Mouse (Mus musculus): Measurements from ENCODE around the gene Calm1. TPM values are rescaled to one million over a fixed set of nuclear protein-coding genes. Genes with fewer than 3 reads are reported as not detected.

Gene Calm1
- polyA plus RNA-seq, 1 experiment from 2014 or later = 1,190 TPM

- peaks cover 33% of the 10 kb centered on the region for H3K4me1 ChIP-seq
- no peak for ATAC-seq (ENCODE audit: low FRiP score, low read depth)
- no peaks in the 10 kb centered on the region for H3K9me3 ChIP-seq
- peaks cover 27% of the 10 kb centered on the region for H3K36me3 ChIP-seq
- WGBS = 6% methylated on average over 29 of the region's 29 CpGs
- H3K9ac ChIP-seq = peak overlapping the region; percentile 95
- H3K4me2 ChIP-seq (replicated peaks) = peak overlapping the region; percentile 96
- H3K27ac ChIP-seq = peak overlapping the region; percentile 88
- peak overlapping the region; percentile 99 for H3K4me3 ChIP-seq
- H3K27me3 ChIP-seq = no peaks in the 10 kb centered on the region
Measured at GRCm38 (mm10) chr12:100200645-100201362, 1.6 kb downstream of the Calm1 start.

GRCm38 (mm10) chr12:100201363-100201711 lies 2.1 kb downstream of the Calm1 start:
- Histone ChIP-seq H3K4me1 (peaks cover 33% of the 10 kb centered on the region), H3K9me3 (no peaks in the 10 kb centered on the region), H3K9ac (peak overlapping the region; percentile 95; the same call in 1 of the 2 replicates), H3K4me2 (replicated peaks) (peak overlapping the region; percentile 96), H3K27me3 (no peaks in the 10 kb centered on the region), H3K4me3 (peak overlapping the region; percentile 99), H3K27ac (no peak overlapping the region), H3K36me3 (peaks cover 32% of the 10 kb centered on the region)
- WGBS = 38% methylated on average over 4 of the region's 4 CpGs
- no peak for ATAC-seq (ENCODE audit: low FRiP score, low read depth)

DNA sequence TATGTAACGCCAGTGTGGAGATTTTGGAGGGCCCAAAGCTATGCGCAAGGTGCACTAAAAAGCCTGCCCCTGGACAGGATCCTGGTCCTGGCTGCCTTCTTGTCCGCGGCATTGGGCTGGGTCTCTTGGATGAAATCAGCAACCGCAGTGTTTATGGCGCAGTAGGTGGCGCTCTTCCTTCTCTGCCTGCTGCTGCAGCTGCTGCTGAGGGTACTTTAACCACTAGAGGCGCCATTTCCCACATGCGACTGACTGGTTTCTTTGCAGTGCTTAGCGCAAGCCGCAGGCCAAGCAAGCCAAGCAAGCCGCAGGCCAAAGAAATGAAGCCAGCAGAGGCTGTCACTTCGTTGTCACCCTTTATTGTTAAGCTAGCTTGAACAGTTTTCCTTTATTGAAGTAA lies 2.6 kb downstream of the Calm1 start:
- 1% methylated on average over 13 of the region's 13 CpGs for WGBS
- Histone ChIP-seq H3K9ac (no peak overlapping the region), H3K4me2 (replicated peaks) (peak overlapping the region; percentile 96), H3K9me3 (no peaks in the 10 kb centered on the region), H3K4me3 (peak overlapping the region; percentile 99), H3K36me3 (peaks cover 37% of the 10 kb centered on the region), H3K4me1 (peaks cover 33% of the 10 kb centered on the region), H3K27ac (no peak overlapping the region), H3K27me3 (no peaks in the 10 kb centered on the region)
- peak; percentile 52; the same call in 1 of the 2 replicates for ATAC-seq (ENCODE audit: low FRiP score, low read depth)

DNA sequence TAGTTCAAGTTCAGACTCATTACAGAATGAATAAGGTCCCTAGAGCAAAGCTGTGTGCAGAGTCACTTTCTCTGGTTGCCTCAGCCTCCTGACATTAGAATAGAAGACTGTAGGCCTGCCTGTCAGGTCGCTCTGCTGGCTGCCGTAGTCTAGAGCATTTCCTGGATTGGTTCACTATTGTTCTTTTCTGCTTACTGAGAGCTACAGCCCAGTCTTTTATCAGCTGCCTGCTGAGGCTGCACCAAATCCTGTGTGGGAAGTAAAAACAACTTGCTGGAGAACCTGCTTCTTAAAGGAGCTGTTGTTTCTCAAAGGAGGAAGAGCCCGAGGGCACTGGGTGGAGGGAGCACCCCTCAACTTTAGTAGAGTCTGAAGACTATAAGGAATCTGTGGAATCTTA lies 4.5 kb downstream of the Calm1 start:
- Histone ChIP-seq H3K36me3 (peaks cover 56% of the 10 kb centered on the region), H3K4me1 (peaks cover 31% of the 10 kb centered on the region), H3K9me3 (no peaks in the 10 kb centered on the region), H3K27me3 (no peaks in the 10 kb centered on the region), H3K9ac (no peak overlapping the region), H3K4me2 (replicated peaks) (no peak overlapping the region), H3K27ac (no peak overlapping the region), H3K4me3 (no peak overlapping the region)
- WGBS = 58% methylated on average over 3 of the region's 3 CpGs
- ATAC-seq (ENCODE audit: low FRiP score, low read depth) = no peak

- ATAC-seq (ENCODE audit: low FRiP score, low read depth) = no peak
- no peak overlapping the region for H3K9ac ChIP-seq
- H3K4me3 ChIP-seq = no peak overlapping the region
- peaks cover 69% of the 10 kb centered on the region for H3K36me3 ChIP-seq
- H3K9me3 ChIP-seq = no peaks in the 10 kb centered on the region
- no peak overlapping the region for H3K27ac ChIP-seq
- no peak overlapping the region for H3K4me2 ChIP-seq (replicated peaks)
- 90% methylated on average over 8 of the region's 8 CpGs for WGBS
- peaks cover 29% of the 10 kb centered on the region for H3K4me1 ChIP-seq
- no peaks in the 10 kb centered on the region for H3K27me3 ChIP-seq
Measured at GRCm38 (mm10) chr12:100205156-100205555, 5.9 kb downstream of the Calm1 start.

DNA sequence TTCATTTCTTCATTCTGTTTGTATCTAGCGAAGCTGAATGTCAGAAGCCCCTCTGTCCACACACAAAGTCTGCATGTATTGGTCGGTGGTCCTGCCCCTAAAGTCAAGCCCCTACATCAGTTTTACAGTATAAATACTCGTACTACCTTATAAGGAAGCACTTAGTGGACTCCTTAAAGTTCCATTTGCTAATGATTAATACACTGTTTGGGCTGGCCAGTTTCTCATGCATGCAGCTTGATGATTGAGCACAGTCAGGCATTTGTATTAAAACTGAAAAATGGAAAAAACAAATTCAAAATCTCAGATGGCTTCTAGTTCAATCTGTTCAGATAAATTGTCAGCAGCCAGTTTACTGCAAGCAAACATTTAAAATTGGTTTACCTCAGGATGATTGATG lies 7.3 kb downstream of the Calm1 start:
- Histone ChIP-seq H3K4me1 (peaks cover 35% of the 10 kb centered on the region), H3K9ac (no peak overlapping the region), H3K4me2 (replicated peaks) (no peak overlapping the region), H3K27ac (no peak overlapping the region), H3K36me3 (peaks cover 69% of the 10 kb centered on the region), H3K4me3 (no peak overlapping the region), H3K9me3 (no peaks in the 10 kb centered on the region), H3K27me3 (no peaks in the 10 kb centered on the region)
- no peak for ATAC-seq (ENCODE audit: low FRiP score, low read depth)
- 80% methylated on average over 3 of the region's 3 CpGs for WGBS

GRCm38 (mm10) chr12:100206926-100207325 lies 7.7 kb downstream of the Calm1 start:
- no peak overlapping the region for H3K9ac ChIP-seq
- peaks cover 34% of the 10 kb centered on the region for H3K4me1 ChIP-seq
- H3K9me3 ChIP-seq = no peaks in the 10 kb centered on the region
- no peak overlapping the region for H3K4me2 ChIP-seq (replicated peaks)
- WGBS = 67% methylated on average over 5 of the region's 5 CpGs
- no peaks in the 10 kb centered on the region for H3K27me3 ChIP-seq
- ATAC-seq (ENCODE audit: low FRiP score, low read depth) = no peak
- H3K4me3 ChIP-seq = no peak overlapping the region
- H3K36me3 ChIP-seq = peaks cover 69% of the 10 kb centered on the region
- H3K27ac ChIP-seq = no peak overlapping the region

GRCm38 (mm10) chr12:100209701-100210478 lies 10.7 kb downstream of the Calm1 start:
- peaks cover 56% of the 10 kb centered on the region for H3K36me3 ChIP-seq
- no peak overlapping the region for H3K27ac ChIP-seq
- H3K4me1 ChIP-seq = peaks cover 18% of the 10 kb centered on the region
- H3K9ac ChIP-seq = no peak overlapping the region
- H3K4me3 ChIP-seq = no peak overlapping the region
- 0 out of 2 replicates have a peak, but pooled peaks cover under 1% of the 10 kb centered on the region for H3K9me3 ChIP-seq
- 91% methylated on average over 10 of the region's 10 CpGs for WGBS
- ATAC-seq (ENCODE audit: low FRiP score, low read depth) = no peak
- no peaks in the 10 kb centered on the region for H3K27me3 ChIP-seq
- no peak overlapping the region for H3K4me2 ChIP-seq (replicated peaks)

- H3K4me3 ChIP-seq = no peak overlapping the region
- peaks cover 46% of the 10 kb centered on the region for H3K36me3 ChIP-seq
- ATAC-seq (ENCODE audit: low FRiP score, low read depth) = peak; percentile 67; the same call in 1 of the 2 replicates
- 55% methylated on average over 5 of the region's 5 CpGs for WGBS
- H3K9me3 ChIP-seq = peaks cover 4% of the 10 kb centered on the region; the same call in 1 of the 2 replicates
- H3K27me3 ChIP-seq = no peaks in the 10 kb centered on the region
- peaks cover 18% of the 10 kb centered on the region for H3K4me1 ChIP-seq
- H3K27ac ChIP-seq = no peak overlapping the region
- no peak overlapping the region for H3K4me2 ChIP-seq (replicated peaks)
- H3K9ac ChIP-seq = no peak overlapping the region
Measured at GRCm38 (mm10) chr12:100210973-100211372, 11.7 kb downstream of the Calm1 start.

GRCm38 (mm10) chr12:100211453-100212185 lies 12.4 kb downstream of the Calm1 start:
- no peaks in the 10 kb centered on the region for H3K27me3 ChIP-seq
- WGBS = 88% methylated on average over 5 of the region's 5 CpGs
- peaks cover 18% of the 10 kb centered on the region for H3K4me1 ChIP-seq
- ATAC-seq (ENCODE audit: low FRiP score, low read depth) = no peak
- no peak overlapping the region for H3K9ac ChIP-seq
- H3K4me3 ChIP-seq = no peak overlapping the region
- H3K27ac ChIP-seq = no peak overlapping the region
- H3K36me3 ChIP-seq = peaks cover 39% of the 10 kb centered on the region
- peaks cover 4% of the 10 kb centered on the region; the same call in 1 of the 2 replicates for H3K9me3 ChIP-seq
- no peak overlapping the region for H3K4me2 ChIP-seq (replicated peaks)

- WGBS = 51% methylated on average over 3 of the region's 3 CpGs
- ATAC-seq (ENCODE audit: low FRiP score, low read depth) = no peak
- peaks cover 4% of the 10 kb centered on the region; the same call in 1 of the 2 replicates for H3K9me3 ChIP-seq
- peaks cover 18% of the 10 kb centered on the region for H3K4me1 ChIP-seq
- H3K4me2 ChIP-seq (replicated peaks) = no peak overlapping the region
- no peaks in the 10 kb centered on the region for H3K27me3 ChIP-seq
- H3K36me3 ChIP-seq = peaks cover 31% of the 10 kb centered on the region
- H3K4me3 ChIP-seq = no peak overlapping the region
- no peak overlapping the region for H3K9ac ChIP-seq
- H3K27ac ChIP-seq = no peak overlapping the region
Measured at GRCm38 (mm10) chr12:100212397-100212796, 13.2 kb downstream of the Calm1 start.

- Histone ChIP-seq H3K27ac (no peak overlapping the region), H3K4me1 (peaks cover 18% of the 10 kb centered on the region), H3K4me2 (replicated peaks) (no peak overlapping the region), H3K36me3 (peaks cover 24% of the 10 kb centered on the region), H3K9me3 (peaks cover 4% of the 10 kb centered on the region; the same call in 1 of the 2 replicates), H3K4me3 (no peak overlapping the region), H3K27me3 (no peaks in the 10 kb centered on the region), H3K9ac (no peak overlapping the region)
- 77% methylated on average over 2 of the region's 2 CpGs for WGBS
- ATAC-seq (ENCODE audit: low FRiP score, low read depth) = no peak
Measured at GRCm38 (mm10) chr12:100213162-100213561, 13.9 kb downstream of the Calm1 start.

Data from limb, embryonic 13.5 days (tissue).